Mouse (Mus musculus) kidney, embryonic 16.5 days (tissue): Measurements from ENCODE around the gene Mfsd12. TPM values are rescaled to one million over a fixed set of nuclear protein-coding genes. Genes with fewer than 3 reads are reported as not detected.
A peak's percentile ranks its signal among the peaks of the same experiment; 100 is the strongest.

Source experiments
- ATAC-seq: fragments of 200-750 bp; cut with Nextera tagmentation; 2 replicates; pipeline ENCODE4 v1.8.0; 2017; ENCODE audit warnings: moderate TSS enrichment; ENCODE audit not compliant: low FRiP score, low TSS enrichment
- H3K27ac ChIP-seq: fragments of 300-500 bp; sonication (generic); 2 replicates; pipeline ENCODE4 v1.5.1; 2014; ENCODE audit warnings: low read length
- H3K27me3 ChIP-seq: fragments of 300-500 bp; sonication (generic); 2 replicates; pipeline ENCODE4 v1.6.1; 2014; ENCODE audit warnings: low read length, control low read depth, mixed read lengths; ENCODE audit not compliant: insufficient read depth
- H3K36me3 ChIP-seq: fragments of 300-500 bp; sonication (generic); 2 replicates; pipeline ENCODE4 v1.6.1; 2014; ENCODE audit warnings: low read length, control low read depth, mixed read lengths; ENCODE audit not compliant: insufficient read depth
- H3K4me1 ChIP-seq: fragments of 300-500 bp; sonication (generic); 2 replicates; pipeline ENCODE4 v1.6.1; 2014; ENCODE audit warnings: low read length, control low read depth, mixed read lengths; ENCODE audit not compliant: insufficient read depth
- H3K4me2 ChIP-seq: fragments of 300-500 bp; sonication (generic); replicated peaks from 2 replicates; pipeline ENCODE4 v1.6.1; 2014; ENCODE audit warnings: low read depth, low read length
- H3K4me3 ChIP-seq: fragments of 300-500 bp; sonication (generic); 2 replicates; pipeline ENCODE4 v1.5.1; 2014; ENCODE audit warnings: mild to moderate bottlenecking, low read length
- H3K9ac ChIP-seq: fragments of 300-500 bp; sonication (generic); replicated peaks from 2 replicates; pipeline ENCODE4 v1.6.1; 2014; ENCODE audit warnings: low read length
- H3K9me3 ChIP-seq: fragments of 300-500 bp; sonication (generic); 2 replicates; pipeline ENCODE4 v1.6.1; 2016; ENCODE audit warnings: low read length, control low read depth
- WGBS: fragments of 180-500 bp; shearing (Covaris S2); extraction: QIAGEN DNeasy Blood & Tissue Kit; methylation state at CpG from one replicate; pipeline ENCODE4 v1.1.7; 2014; 5-methylcytosine and 5-hydroxymethylcytosine counted together
- polyA plus RNA-seq: library from polyadenylated mRNA; unstranded; fragments of >200 nt; fragmentation: Nextera tagmentation; extraction: Ambion mirVana; gene quantifications from 2 replicates; pipeline ENCODE4 v1.2.1, GENCODE M21; 2015

The Mfsd12 gene
- polyA plus RNA-seq, 1 experiment from 2014 or later, result 12.5 TPM

DNA sequence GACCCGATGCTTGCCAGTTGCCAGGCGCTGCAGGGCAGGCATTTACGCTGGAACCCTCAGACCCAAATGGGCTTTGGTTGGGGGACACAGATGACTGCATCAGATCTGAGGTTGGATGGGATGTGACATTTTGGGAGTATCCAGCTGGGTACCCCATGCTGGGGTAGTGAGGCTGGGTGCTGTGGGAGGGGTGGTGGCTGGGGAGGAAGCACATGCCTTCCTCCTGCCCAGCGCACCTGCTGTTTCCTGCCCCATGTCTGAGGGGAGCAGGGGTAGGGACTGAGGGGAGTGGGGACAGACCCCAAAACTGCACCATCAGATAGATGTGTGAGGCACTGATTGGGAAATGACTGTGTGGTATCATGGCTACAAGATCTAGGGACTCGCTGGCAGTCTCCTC, 39.5 kb downstream of the Mfsd12 start:
- WGBS, result 76% methylated on average over 5 of the region's 5 CpGs
- H3K4me3 ChIP-seq, result no peak overlapping the region
- no peak overlapping the region for H3K27ac ChIP-seq
- no peaks in the 10 kb centered on the region for H3K9me3 ChIP-seq
- H3K9ac ChIP-seq, result peak overlapping the region; percentile 31; the same call in 1 of the 2 replicates
- H3K4me1 ChIP-seq, result peaks cover 37% of the 10 kb centered on the region
- no peak overlapping the region for H3K4me2 ChIP-seq
- peaks cover 29% of the 10 kb centered on the region; the same call in 1 of the 2 replicates for H3K36me3 ChIP-seq
- H3K27me3 ChIP-seq, result no peaks in the 10 kb centered on the region
- no peak for ATAC-seq

DNA sequence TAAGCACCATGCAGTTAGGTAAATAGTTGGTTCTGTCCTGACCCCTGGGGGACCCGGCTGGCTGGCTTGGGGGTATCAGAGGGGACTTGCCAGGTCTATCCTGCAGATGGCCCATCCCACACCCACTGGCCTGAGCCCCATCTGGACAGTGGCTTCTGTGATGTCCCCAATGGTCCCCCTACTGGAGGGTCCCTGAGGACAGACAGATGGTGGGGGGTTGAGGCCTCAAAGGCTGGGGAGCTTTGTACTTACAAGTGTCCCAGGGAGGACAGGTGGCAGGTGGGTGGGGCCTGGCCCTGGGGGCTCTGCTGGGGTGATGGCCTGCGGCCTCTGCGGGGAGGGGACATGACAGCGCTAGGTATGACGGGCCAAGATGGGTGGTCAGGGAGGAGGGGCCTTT, 42.0 kb downstream of the Mfsd12 start:
- Histone ChIP-seq H3K4me3 (no peak overlapping the region), H3K27ac (no peak overlapping the region), H3K9ac (no peak overlapping the region), H3K4me1 (peaks cover 40% of the 10 kb centered on the region), H3K27me3 (no peaks in the 10 kb centered on the region), H3K36me3 (peaks cover 30% of the 10 kb centered on the region; the same call in 1 of the 2 replicates), H3K9me3 (no peaks in the 10 kb centered on the region), H3K4me2 (no peak overlapping the region)
- WGBS, result 62% methylated on average over 5 of the region's 5 CpGs
- no peak for ATAC-seq

DNA sequence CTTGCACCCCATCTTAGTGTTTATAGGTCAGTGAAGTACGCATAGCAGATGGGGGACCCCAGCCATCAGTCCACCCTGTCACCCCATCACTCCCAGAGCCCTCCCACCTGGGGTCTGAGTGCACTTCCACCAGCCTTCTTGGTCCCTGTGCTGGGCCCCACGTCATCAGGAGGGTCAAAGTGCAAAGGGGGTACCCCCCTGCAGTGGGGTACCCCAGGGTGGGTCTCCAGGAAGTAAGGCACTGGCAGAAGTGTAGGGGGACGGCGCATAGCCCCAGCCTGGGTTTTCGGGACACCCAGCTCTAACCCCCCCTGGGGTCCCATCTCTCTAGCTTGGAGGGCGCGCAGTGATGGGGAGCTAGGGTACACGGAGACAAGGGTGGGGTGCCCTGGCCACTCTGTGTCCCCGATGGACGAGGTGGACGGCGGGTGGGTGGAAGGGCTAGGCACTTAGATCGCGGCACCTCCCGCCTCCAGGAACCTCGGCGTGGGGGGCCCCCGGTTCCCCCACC, 42.6 kb downstream of the Mfsd12 start:
- WGBS, result 84% methylated on average over 18 of the region's 18 CpGs
- Histone ChIP-seq H3K9ac (no peak overlapping the region), H3K27ac (no peak overlapping the region), H3K9me3 (no peaks in the 10 kb centered on the region), H3K4me2 (no peak overlapping the region), H3K27me3 (no peaks in the 10 kb centered on the region), H3K4me1 (peaks cover 44% of the 10 kb centered on the region), H3K36me3 (peaks cover 35% of the 10 kb centered on the region; the same call in 1 of the 2 replicates), H3K4me3 (no peak overlapping the region)
- no peak for ATAC-seq

DNA sequence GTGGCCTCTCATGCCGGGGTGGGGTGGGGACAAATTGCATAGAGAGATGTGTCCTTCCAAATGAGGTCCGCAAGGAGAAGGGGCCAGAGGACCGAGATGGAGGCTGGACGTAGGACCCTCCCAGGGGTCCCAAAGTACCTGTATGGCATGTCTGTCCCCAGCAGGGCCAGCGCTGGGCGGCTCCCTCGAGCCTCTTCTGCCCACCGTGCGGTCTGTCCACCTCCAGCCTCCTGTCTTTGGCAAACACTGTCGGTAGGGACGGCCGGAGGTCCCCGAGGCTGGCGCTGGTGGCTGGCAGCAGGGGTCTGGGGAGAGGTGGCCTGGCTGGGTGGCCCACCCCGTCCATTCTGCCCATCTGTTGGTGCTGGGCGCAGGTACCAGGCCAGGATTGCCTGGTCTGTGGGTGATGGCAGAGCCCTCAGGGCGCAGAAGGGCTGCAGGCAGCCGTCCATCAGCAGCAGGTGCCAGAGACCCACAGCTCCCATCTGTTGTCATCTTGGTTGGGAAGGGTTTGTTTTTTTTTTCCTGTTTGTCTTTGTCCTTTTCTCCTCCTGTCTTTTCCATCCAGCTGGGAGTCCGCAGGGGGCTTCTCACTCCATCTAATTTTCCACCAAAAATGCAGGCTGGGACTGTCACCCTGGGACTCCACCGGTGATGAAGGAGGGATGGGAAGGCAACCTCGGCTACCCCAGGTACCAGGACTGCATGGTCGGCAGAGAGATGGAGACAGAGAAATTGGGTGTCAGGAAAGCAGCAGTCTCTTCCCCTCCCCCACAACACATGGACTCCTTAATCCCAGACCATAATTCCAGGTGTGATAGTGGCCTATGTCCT, 43.3 kb downstream of the Mfsd12 start:
- H3K27ac ChIP-seq, result peak overlapping the region; percentile 95
- peaks cover 39% of the 10 kb centered on the region; the same call in 1 of the 2 replicates for H3K36me3 ChIP-seq
- H3K4me2 ChIP-seq, result no peak overlapping the region
- no peak overlapping the region for H3K4me3 ChIP-seq
- no peak overlapping the region; the same call in 1 of the 2 replicates for H3K9ac ChIP-seq
- WGBS, result 67% methylated on average over 22 of the region's 22 CpGs
- H3K27me3 ChIP-seq, result no peaks in the 10 kb centered on the region
- peaks cover 45% of the 10 kb centered on the region for H3K4me1 ChIP-seq
- no peaks in the 10 kb centered on the region for H3K9me3 ChIP-seq
- ATAC-seq, result no peak

DNA sequence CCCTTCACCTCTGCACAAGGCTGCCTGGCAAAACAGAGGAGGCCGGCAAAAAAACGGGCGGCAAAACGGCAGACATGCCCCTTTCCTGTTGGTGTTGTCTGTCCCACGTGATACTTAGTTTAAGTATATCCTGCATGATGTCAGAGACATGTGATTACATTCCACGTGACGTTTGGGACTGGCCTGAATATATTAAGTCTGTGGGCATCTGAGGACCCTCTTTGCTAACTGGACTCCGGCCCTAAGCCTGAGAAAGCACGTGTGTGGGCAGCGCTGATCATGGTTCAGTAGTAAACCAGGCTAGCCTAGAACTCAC, 43.9 kb downstream of the Mfsd12 start:
- 35% methylated on average over 10 of the region's 10 CpGs for WGBS
- Histone ChIP-seq H3K9me3 (no peaks in the 10 kb centered on the region), H3K27me3 (no peaks in the 10 kb centered on the region), H3K27ac (peak overlapping the region; percentile 95), H3K4me3 (no peak overlapping the region), H3K9ac (peak overlapping the region; percentile 51), H3K36me3 (peaks cover 44% of the 10 kb centered on the region; the same call in 1 of the 2 replicates), H3K4me2 (no peak overlapping the region), H3K4me1 (peaks cover 45% of the 10 kb centered on the region)
- peak; percentile 1; the same call in 1 of the 2 replicates for ATAC-seq

DNA sequence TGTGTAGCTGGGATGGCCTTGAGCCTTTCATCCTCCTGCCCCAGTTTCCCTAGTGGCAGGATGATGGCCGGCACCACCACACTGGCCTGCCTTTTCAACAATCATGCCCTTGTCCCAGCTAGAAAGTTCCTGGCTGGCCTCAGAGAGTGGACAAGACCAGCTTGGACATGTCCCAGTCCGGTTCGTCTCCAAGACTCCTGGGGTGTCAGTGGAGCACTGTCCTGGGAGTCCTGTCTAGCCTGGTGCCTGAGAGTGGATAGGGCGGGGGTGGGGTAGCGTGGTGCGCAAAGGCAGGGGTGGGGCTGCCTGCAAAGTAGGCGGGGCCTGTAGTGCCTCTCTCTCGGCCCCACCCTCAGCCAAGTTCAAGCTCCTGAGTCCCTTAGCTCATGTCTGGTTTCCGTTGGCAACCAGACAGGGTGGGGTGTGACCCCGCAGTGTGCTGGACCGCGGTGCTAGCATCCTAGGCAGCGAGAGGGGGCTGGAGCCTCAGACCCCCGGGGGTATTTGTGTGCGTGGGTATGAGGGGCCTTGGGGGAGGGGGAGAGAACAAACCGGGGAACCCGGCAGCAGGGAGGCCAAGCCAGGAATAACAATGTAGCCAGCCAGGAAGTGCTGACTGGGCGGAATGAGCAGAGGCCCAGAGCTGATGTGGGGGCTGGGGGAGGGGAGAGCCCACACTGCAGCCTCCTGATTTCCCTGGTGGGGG, 44.4 kb downstream of the Mfsd12 start:
- Histone ChIP-seq H3K36me3 (peaks cover 50% of the 10 kb centered on the region; the same call in 1 of the 2 replicates), H3K9me3 (no peaks in the 10 kb centered on the region), H3K27ac (peak overlapping the region; percentile 95), H3K9ac (peak overlapping the region; percentile 51), H3K4me1 (peaks cover 44% of the 10 kb centered on the region), H3K4me3 (0 out of 2 replicates have a peak overlapping the region, but pooled peaks have one; percentile 9), H3K27me3 (no peaks in the 10 kb centered on the region), H3K4me2 (peak overlapping the region; percentile 42)
- 6% methylated on average over 18 of the region's 18 CpGs for WGBS
- ATAC-seq, result peak; percentile 84

DNA sequence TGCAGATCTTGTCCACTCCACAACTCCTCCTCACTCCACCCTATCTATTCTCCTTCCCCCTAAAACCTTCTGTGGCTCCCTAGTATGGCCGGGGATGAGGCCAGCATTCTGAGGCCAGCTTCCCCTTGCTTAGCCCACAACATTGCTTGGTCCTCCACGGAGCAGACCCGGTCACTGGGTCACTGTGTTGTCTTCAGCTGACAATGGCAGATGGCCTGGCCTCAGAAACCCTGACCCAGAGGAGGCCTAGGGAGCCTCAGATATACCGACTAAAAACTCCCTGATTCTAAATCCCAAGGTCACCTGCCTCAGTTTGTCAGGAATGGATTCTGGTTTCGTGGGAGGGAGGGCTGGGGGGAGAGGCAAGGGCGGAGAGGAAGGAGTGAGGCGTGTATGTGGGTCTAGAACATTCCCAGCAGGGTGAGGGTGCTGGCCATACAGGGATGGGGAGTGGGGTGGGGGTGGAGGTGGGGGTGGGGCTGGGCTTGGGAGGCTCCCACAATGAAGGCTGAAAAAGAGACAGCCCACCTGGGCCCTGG, 45.0 kb downstream of the Mfsd12 start:
- Histone ChIP-seq H3K9me3 (no peaks in the 10 kb centered on the region), H3K4me2 (peak overlapping the region; percentile 42), H3K9ac (peak overlapping the region; percentile 57), H3K27ac (peak overlapping the region; percentile 95), H3K4me1 (peaks cover 48% of the 10 kb centered on the region), H3K36me3 (peaks cover 51% of the 10 kb centered on the region; the same call in 1 of the 2 replicates), H3K4me3 (0 out of 2 replicates have a peak overlapping the region, but pooled peaks have one; percentile 9), H3K27me3 (no peaks in the 10 kb centered on the region)
- 21% methylated on average over 7 of the region's 7 CpGs for WGBS
- no peak for ATAC-seq

DNA sequence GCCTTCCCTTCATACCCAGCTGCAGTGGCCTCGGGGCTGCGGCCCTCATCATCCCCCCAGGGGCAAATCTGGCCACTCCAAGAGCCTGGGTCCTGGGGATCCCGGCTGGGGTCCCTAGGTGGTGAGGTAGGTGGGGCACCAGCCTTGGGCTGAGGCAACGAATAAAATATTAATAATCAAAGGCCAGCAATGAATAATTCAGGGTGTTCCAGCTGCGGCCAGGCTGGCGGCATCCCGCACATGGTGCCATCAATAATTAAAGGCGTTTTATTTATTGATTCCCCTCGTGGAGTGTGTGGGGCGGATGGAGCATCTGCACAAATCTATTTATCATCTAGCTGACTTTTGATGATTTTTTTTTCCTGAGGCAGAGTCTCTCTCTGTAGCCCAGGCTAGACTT, 46.2 kb downstream of the Mfsd12 start:
- ATAC-seq, result no peak
- Histone ChIP-seq H3K9me3 (no peaks in the 10 kb centered on the region), H3K27ac (peak overlapping the region; percentile 95), H3K36me3 (peaks cover 51% of the 10 kb centered on the region; the same call in 1 of the 2 replicates), H3K4me1 (peaks cover 60% of the 10 kb centered on the region), H3K27me3 (no peaks in the 10 kb centered on the region), H3K4me2 (no peak overlapping the region), H3K4me3 (no peak overlapping the region), H3K9ac (no peak overlapping the region)
- WGBS, result 68% methylated on average over 10 of the region's 10 CpGs

DNA sequence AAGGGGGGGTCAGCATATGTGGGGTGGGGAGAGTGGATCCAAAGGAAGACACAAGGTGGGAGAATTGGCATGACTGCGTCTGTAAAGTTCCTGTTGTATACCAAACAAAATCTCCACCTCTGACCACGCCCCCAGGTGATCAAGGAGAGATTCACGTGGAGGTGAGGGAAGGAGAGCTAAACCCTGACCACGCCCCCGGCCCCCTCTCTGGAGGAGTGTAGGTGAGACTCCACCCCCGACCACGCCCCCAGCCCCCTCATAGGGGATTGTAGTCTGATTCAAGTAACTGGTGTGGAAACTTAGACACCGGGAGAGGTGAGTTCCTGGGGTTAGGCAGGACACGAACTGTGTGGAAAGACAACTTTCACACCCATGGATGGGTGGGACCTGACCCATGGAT, 46.8 kb downstream of the Mfsd12 start:
- 30% methylated on average over 9 of the region's 9 CpGs for WGBS
- H3K9ac ChIP-seq, result no peak overlapping the region
- H3K9me3 ChIP-seq, result no peaks in the 10 kb centered on the region
- H3K4me3 ChIP-seq, result no peak overlapping the region
- peaks cover 66% of the 10 kb centered on the region for H3K4me1 ChIP-seq
- no peak overlapping the region; the same call in 1 of the 2 replicates for H3K27ac ChIP-seq
- no peak for ATAC-seq
- no peaks in the 10 kb centered on the region for H3K27me3 ChIP-seq
- no peak overlapping the region for H3K4me2 ChIP-seq
- peaks cover 48% of the 10 kb centered on the region; the same call in 1 of the 2 replicates for H3K36me3 ChIP-seq
